Mouse (Mus musculus) thymus, postnatal 4 days (tissue): ENCODE measurements at regions not wholly inside any gene's neighbourhood (a gene's known extent, or its start where the extent isn't known, plus 50 kb on each side); places are given as distances from the start of the nearest gene placed in this dataset.
A peak's percentile ranks its signal among the peaks of the same experiment; 100 is the strongest.

Source experiments
- DNase-seq: peaks from one replicate; pipeline ENCODE4 v3.0.0; 2021

GRCm38 (mm10) chr2:137974651-137975050 is 281.7 kb upstream of the Btbd3 start:
- no peak for DNase-seq

DNA sequence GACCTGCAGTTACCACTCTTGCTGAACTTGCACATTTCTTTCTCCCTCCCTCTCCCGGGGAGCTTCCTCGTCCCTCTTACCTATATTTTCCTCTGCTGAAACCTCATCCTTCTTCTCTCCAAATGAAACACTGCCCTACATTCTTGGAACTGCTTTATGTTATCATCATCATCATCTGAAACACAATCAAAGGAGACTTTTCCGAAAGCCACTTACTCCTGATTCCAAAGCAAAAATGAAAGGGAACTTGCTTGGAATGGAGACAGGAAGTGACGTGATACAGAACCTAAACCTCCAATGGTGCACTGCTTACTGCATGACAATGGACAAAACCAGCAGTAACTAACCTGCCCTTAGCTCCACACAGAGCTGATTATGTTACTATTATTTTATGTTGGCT is 287.2 kb upstream of the Btbd3 start:
- DNase-seq = no peak

DNA sequence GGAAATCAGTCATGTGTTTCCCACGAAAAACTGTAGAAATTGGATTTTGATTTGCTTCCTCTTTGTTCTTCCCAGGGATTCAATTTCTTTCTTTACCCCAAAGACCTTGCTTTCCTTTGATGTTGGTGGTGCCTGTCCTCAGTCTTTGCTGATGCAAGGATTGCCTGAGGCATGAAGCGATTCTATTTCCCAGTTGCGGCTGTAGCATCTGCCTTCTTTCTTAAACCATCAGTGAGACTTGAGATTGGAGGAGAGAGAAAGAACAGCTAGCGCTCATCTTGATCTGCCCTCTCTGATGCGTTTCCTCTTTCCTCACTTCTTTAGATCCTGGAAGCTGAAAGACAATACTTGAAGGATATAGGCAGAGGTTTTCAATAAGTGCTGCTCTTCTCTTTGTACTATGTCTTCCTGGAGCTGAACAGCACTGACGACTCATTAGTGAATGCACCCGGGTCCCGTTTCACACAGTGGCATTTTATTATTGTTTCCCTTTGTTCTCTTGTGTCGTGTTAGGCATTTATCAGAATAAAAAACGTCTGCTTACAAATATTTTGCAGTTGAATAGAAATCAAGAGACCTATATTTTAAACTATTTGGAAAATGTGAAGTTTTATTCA is 289.8 kb upstream of the Btbd3 start:
- no peak for DNase-seq

DNA sequence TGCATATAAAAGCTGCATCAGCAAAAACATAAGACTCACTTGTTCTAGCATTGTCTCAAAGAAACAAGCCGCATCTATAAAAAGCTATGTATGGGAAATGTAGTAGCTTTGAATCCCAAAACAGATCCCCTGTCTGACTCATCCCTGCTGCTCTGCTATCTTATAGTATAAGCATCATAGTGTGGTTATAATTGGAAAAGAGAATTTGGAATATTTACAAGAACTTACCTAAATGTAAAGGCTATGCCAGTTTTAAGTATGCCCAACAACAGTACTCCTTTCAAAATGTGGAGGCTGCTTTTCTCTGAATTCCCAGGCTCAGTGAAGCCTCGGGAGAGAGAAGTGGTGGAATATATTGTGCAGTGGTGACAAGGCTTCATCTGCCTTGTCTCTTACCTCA is 301.5 kb upstream of the Btbd3 start:
- no peak for DNase-seq

- no peak for DNase-seq
These were observed 303.2 kb upstream of the Btbd3 start for GRCm38 (mm10) chr2:137953144-137953543.

- no peak for DNase-seq
These were observed 304.4 kb upstream of the Btbd3 start for GRCm38 (mm10) chr2:137951942-137952341.

GRCm38 (mm10) chr2:137950931-137951330 is 305.4 kb upstream of the Btbd3 start:
- DNase-seq = no peak

DNA sequence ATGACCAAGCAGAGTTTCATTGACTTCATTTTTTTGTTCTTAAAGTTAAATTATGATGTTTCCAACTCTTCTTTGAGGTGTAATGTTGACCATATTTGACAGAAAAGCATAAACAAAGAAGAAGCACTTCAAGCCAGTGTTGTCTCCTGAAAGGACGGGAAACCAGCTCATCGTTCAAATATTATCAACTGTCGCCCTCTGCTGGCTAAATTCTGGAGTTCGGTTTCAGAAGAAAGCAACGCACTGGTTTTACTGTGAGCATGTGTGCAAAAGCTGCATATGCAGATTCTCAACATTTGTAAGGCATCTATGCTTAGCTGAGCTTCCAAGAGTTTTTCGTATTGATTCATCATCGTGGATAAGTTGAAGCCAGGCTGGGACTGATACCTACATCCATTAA is 313.6 kb upstream of the Btbd3 start:
- DNase-seq = peak; percentile 60

DNA sequence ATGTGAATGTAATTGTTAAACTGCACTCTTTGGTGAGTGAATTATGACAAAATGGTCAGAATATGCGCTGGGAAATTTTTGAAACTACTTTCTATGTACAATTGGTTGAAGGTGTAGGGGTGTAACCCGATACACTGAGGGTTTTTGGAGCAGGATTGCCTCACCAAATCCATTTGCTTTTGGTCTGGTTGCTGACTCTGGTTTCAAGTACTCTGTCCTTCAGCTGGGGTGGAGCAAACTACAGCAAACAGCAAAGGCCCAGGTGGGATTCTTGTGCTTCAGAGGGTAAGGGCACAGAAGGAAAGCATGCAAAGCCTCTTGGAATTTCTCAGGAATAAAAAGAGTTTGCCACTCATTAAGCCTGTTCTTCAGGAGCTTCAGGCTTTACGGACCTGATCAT is 316.8 kb upstream of the Btbd3 start:
- no peak for DNase-seq

DNA sequence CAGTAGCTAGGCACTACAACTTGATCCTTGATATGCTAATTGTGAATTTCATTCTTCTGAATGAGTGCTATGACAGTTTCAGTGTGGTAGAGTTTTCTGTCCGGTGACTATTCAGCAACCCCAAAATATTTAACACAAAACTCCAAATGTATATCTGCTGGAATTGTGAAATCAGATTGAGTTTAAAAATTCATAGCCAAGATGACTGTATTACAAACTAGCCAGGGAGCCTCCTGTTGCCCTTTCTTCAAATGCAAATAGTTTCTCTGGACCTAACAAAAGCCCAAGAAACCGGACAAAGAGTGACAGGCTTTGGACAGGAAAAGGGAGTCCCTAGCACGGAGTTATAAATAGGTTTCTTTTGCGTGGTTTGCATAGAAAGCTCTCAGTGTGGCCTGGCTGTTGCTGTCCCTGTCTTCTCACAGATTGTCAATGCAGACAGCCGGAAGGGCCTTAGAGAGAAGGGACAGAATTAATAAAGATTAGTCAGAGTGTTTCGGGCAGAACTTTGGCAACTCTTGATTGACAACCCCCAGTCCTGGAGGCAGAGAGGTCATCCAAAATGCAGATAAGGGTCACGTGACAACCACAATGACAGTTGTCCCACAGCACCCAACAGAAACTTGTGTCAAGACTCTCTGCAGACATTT is 317.4 kb upstream of the Btbd3 start:
- DNase-seq = no peak

GRCm38 (mm10) chr2:137936613-137937012 is 319.8 kb upstream of the Btbd3 start:
- DNase-seq = no peak

DNA sequence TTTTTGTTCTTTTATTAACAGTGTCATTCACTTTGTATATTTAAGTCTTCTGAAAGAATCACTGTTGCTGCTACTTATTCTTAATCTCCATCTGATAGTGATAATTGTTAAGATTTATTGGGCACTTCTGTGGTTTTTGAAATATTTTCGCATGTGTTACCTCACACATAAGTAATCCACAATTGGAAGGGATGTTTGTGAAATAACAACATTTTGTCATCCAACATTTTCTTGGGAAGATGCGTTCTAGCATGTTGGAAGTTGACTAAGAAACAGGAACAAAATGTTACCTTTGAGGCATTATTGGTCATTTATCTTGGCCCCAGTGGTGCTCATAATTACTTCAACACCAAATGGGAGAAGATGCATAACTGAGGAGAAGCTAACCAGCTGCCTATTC is 323.4 kb upstream of the Btbd3 start:
- DNase-seq = no peak

- DNase-seq = no peak
These were observed 323.9 kb upstream of the Btbd3 start for GRCm38 (mm10) chr2:137932488-137932887.

DNA sequence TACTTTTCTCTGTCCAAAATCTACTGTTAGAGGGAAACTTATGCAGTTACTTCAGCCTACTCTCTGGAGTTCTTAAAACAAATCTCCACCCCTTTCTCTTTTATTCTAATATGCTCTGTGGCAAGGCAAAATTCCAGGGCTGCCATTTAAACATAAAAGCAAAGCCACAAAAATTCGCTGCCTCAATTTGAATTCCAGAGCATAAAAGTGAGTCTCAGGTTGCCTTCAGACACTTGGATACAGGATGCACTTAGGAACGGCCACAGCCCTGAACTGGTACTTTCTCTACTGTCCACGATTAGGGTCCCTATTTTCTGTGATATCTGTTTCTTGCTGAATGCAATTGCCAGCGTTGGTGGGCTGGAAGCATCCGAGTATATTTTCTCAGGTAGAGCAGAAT is 330.9 kb upstream of the Btbd3 start:
- DNase-seq = no peak

- no peak for DNase-seq
These were observed 331.8 kb upstream of the Btbd3 start for GRCm38 (mm10) chr2:137924576-137924975.

- DNase-seq = no peak
These were observed 357.9 kb upstream of the Btbd3 start for GRCm38 (mm10) chr2:137898425-137898824.

DNA sequence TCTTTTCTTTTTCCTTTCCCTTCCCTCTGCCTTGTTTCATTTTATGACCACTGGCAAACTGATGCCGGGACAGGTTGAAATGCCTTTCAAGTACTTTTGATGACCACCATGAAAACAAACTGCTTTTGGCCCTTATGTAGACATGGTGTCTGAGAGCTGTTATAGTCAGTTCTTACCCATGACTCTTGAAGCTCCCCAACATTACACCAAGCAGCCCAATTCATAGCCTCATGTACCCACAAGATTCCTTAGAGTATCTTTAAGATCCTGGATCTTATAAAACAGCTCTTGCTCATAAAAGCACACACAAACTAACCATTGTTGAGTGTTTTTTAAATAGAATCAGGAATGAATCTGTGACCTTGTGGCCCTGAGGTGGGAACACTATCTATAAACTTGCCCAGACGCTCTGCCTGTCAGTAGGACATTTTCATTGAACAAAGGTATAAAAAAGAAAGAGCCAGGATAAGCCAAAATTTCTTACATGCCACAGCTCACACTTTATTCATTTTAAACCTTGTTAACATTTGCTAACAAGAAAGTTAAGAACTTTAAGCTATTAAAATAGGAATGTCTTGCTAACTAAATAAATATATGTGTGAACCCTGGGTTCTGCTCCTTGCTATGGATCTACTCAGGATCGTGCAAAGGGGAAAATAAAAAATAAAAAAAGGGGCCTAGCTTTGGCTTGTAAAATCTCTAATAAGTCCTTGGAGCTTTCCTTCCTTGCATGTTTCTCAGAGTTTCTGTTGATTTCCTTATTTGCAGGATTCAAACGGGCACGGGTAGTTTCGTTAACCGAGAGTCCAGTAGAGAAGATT is 375.9 kb upstream of the Btbd3 start:
- no peak for DNase-seq

DNA sequence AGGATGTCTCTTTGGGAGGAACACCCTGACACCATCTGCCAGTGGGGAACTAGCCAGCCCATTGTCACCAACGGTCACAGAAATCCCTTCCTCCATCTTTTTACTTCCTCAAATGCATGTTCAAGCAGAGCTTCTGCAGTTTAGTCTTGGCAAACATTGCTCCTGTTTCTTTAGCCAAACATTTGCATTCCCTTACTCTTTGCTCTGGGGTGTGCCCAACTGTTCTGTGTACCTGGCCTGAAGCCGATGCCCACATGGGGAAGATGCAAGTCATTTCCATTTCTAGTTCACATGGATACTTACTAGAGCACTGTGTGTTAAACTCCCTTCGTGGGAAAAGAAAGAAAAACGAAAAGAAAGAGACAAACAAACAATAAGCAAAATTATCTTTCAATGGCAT is 386.7 kb upstream of the Btbd3 start:
- no peak for DNase-seq

GRCm38 (mm10) chr2:137854494-137854893 is 401.9 kb upstream of the Btbd3 start:
- DNase-seq = no peak

- DNase-seq = no peak
These were observed 402.7 kb upstream of the Btbd3 start for GRCm38 (mm10) chr2:137853399-137854259.

GRCm38 (mm10) chr2:137847901-137848300 is 408.5 kb upstream of the Btbd3 start:
- DNase-seq = no peak

DNA sequence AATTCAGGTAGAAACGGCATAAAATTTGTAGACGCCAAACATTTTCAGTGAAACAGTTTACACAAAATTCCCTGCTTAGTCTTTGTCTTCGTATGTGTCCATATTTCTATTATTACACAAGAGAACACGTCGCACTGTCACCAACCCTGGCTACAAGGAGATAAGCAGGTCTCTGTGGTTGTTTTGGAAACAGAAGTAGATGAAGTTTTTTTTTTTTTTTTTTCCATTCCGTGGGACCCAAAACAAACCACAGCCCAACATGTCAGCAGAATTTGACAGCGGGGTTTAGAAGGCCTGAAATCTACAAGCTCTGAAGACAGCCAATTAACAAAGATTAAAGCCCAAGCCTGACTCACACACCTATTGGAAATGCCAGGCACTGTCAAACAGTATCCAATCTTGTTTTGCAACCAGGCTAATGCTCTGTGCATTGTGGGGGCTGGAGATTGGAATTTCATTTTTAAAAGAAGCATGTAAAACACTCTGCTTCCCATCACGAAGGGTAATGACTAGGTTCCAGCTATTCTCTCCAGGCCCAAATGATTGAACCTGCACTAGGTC is 428.5 kb upstream of the Btbd3 start:
- no peak for DNase-seq
